Mouse (Mus musculus): ENCODE data around the gene Smap2. TPM values are rescaled to one million over a fixed set of nuclear protein-coding genes. Genes with fewer than 3 reads are reported as not detected.

The Smap2 gene
- polyA plus RNA-seq, 1 experiment: 35.0 TPM

DNA sequence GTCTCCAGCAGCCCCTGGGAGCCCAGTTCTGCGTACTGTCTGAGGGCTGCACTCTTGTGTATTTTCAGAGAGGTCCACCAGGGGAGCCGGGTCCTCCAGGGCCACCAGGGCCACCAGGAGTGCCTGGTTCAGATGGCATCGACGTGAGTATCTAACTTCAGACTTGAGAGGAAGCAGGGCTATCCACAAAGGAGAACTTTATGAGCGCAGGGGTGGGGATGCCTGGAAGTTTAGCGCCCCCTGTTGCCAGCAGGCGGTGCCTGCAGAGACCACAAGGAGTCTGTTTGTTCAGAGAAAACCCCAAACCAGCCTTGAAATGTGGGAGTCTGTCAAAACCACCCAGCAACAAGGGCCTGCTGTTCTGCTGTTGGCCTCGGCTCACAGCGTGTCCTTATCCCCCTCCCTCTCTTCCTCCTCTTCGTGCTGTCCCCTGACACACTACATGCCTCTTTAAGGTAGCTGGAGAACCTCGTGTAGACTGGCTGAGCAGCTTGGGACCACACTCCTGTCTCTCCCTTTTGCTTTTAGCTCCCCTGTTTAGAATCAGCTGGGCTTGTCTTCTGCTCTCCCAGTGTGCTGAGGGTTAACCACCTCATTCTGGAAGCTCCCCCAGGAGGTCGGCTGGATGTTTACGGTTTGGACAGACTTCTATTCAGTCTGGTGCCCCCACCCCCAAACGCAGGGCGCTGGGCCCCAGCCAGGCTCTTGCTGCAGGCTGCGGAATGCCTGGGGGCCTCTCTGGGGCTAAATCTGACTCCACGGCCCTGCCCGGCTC is 24.0 kb upstream of the Smap2 start:
- H3K9me3 ChIP-seq: no peaks in the 10 kb centered on the region
- TF ChIP-seq FLI1 (IDR thresholded peaks at IDR 0.05; ENCODE audit: low read length) (no peak), GATA1 (IDR thresholded peaks at IDR 0.05; ENCODE audit: borderline replicate concordance, low read length) (no peak)
- H3K4me3 ChIP-seq (replicated peaks): peak overlapping the region; percentile 84
- H3K27me3 ChIP-seq (replicated peaks): peaks cover 74% of the 10 kb centered on the region
- H3K36me3 ChIP-seq (replicated peaks; ENCODE audit: low read length): no peaks in the 10 kb centered on the region
- peaks cover 48% of the 10 kb centered on the region for H3K4me1 ChIP-seq

DNA sequence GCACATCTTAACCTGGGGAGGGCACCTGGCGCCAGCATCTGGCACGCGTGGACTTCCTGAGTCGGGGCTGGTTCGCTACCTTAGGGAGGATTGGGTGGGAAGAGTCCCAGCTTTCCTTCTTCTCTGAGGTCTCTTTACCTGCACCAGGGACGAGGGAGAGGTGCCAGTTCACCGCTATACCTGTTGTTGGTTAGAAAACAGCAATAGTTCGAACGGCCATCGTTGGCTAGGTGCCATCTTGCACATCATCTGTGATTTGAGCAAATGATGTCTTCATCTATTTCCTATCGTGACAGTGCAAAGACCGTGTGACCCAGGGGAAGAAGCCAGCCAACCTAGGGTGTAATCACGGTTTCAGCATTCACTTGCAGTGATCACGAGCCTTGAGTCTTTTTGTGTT is 23.3 kb upstream of the Smap2 start:
- peaks cover 48% of the 10 kb centered on the region for H3K4me1 ChIP-seq
- H3K36me3 ChIP-seq (replicated peaks; ENCODE audit: low read length): no peaks in the 10 kb centered on the region

DNA sequence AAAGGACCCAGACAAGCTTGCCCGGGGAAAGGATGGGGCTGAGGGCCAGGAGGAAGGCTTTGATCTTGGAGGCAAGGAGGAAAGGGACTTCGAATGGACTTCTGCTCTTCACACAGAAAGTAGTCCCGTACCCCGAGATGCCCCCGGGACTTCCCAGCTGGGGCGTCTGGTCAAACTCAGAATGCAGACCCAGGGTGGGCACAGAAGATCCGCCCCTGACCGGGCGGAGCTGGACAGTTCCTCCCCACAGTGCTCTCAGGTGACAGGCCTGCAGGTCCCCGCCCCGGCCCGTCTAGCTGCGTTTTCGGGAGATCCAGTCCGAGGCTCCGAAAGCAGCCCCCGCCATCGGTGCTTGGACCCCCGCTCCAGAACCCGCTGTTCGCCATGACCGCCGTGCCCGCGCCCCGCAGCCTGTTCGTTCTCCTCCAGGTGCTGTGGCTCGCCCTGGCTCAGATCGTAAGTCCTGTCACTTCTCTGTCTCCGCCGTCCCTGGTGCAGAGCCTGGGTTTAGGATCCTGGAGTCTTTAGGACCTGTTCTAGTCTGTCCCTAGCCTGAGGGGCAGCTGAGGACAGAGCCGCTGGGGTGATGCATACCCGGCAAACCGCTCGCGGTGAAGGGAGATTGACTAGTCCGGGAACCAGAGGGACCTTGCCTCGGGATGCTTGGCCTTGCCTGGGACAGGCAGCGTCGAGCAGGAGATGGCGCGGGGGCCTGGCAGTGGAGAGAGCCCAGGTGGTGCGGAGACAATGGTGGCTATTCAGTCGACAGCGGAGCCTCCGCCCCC is 22.5 kb upstream of the Smap2 start, which contains the start of gene Col9a2:
Gene Col9a2 (plus strand): TSS at position 55 of the 785 bp plus-strand sequence.
- H3K4me3 ChIP-seq (replicated peaks): peak within 1 kb of the TSS; percentile 85
- no peak for TF ChIP-seq GATA1 (IDR thresholded peaks at IDR 0.05; ENCODE audit: borderline replicate concordance, low read length)
- no peak for TF ChIP-seq FLI1 (IDR thresholded peaks at IDR 0.05; ENCODE audit: low read length)

More for the DNA sequence above, 23.3 kb upstream of the Smap2 start:
- peaks cover 5% of the 10 kb centered on the region for H3K9me3 ChIP-seq
- no peak for TF ChIP-seq FLI1 (IDR thresholded peaks at IDR 0.05; ENCODE audit: low read length)
- no peak for TF ChIP-seq GATA1 (IDR thresholded peaks at IDR 0.05; ENCODE audit: borderline replicate concordance, low read length)
- peak overlapping the region; percentile 85 for H3K4me3 ChIP-seq (replicated peaks)
- peaks cover 69% of the 10 kb centered on the region for H3K27me3 ChIP-seq (replicated peaks)

DNA sequence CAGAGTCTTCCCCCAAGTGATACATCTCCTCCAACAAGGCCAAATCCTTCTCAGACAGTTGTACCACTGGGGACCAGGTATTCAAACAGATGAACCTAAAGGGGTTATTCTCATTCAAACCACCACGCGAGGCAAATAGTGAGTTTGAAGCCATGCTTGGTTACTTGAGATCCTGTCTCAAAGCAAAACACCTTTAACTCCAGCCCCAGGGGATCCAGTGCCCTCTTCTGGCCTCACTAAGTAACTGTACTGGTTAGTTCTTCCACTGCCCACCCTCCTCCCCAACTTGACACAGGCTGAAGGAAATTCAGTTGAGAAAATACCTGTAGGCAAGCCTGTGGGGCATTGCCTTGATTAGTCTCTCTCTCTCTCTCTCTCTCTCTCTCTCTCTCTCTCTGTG is 16.0 kb upstream of the Smap2 start:
- H3K36me3 ChIP-seq (replicated peaks; ENCODE audit: low read length): no peaks in the 10 kb centered on the region
- H3K27me3 ChIP-seq (replicated peaks): peaks cover 14% of the 10 kb centered on the region
- H3K9me3 ChIP-seq: peaks cover 5% of the 10 kb centered on the region
- H3K4me3 ChIP-seq (replicated peaks): no peak overlapping the region
- no peak for TF ChIP-seq FLI1 (IDR thresholded peaks at IDR 0.05; ENCODE audit: low read length)
- TF ChIP-seq GATA1 (IDR thresholded peaks at IDR 0.05; ENCODE audit: borderline replicate concordance, low read length): no peak
- peaks cover 25% of the 10 kb centered on the region for H3K4me1 ChIP-seq

More for the DNA sequence above, 22.5 kb upstream of the Smap2 start, which contains the start of gene Col9a2:
- Histone ChIP-seq H3K27me3 (replicated peaks) (peaks cover 62% of the 10 kb centered on the region), H3K4me1 (peaks cover 41% of the 10 kb centered on the region), H3K9me3 (peaks cover 5% of the 10 kb centered on the region), H3K36me3 (replicated peaks; ENCODE audit: low read length) (no peaks in the 10 kb centered on the region)

DNA sequence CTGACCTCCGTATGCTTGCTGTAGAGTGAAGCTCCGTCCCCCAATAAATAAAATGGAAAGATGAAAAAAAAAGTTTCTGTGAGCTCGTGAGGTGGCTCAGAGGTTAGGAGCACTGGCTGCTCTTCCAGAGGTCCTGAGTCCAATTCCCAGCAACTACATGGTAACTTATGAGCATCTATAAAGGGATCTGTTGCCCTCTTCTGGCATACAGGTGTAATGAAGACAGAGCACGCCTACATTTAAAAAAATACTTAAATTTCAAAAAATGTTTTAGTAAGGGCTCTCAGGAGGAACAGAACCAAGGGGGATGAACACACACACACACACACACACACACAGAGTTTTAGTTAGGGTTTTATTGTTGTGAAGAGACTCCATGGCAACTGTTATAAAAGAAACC is 14.4 kb upstream of the Smap2 start:
- Histone ChIP-seq H3K4me1 (peaks cover 33% of the 10 kb centered on the region), H3K9me3 (peaks cover 5% of the 10 kb centered on the region), H3K4me3 (replicated peaks) (no peak overlapping the region), H3K36me3 (replicated peaks; ENCODE audit: low read length) (no peaks in the 10 kb centered on the region), H3K27me3 (replicated peaks) (peaks cover 10% of the 10 kb centered on the region)
- TF ChIP-seq FLI1 (IDR thresholded peaks at IDR 0.05; ENCODE audit: low read length): no peak
- TF ChIP-seq GATA1 (IDR thresholded peaks at IDR 0.05; ENCODE audit: borderline replicate concordance, low read length): no peak

DNA sequence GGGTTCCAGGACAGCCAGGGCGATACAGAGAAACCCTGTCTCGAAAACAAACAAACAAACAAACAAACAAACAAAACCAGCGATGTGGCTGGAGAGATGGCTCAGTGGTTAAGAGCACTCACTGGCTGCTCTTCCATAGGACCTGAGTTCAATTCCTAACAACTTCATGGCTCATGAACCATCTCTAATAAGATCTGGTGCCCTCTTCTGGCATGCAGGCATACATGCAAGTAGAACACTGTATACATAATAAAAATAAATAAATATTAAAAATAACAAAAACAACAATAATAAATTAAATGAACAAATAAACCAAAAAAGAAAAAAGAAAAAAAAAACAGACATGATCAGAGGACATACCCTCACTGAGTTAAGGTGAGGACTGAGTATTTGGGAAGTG is 12.6 kb upstream of the Smap2 start:
- no peaks in the 10 kb centered on the region for H3K9me3 ChIP-seq
- no peaks in the 10 kb centered on the region for H3K36me3 ChIP-seq (replicated peaks; ENCODE audit: low read length)
- TF ChIP-seq GATA1 (IDR thresholded peaks at IDR 0.05; ENCODE audit: borderline replicate concordance, low read length) (no peak), FLI1 (IDR thresholded peaks at IDR 0.05; ENCODE audit: low read length) (no peak)
- no peak overlapping the region for H3K4me3 ChIP-seq (replicated peaks)
- H3K27me3 ChIP-seq (replicated peaks): peaks cover 6% of the 10 kb centered on the region
- H3K4me1 ChIP-seq: peaks cover 51% of the 10 kb centered on the region

DNA sequence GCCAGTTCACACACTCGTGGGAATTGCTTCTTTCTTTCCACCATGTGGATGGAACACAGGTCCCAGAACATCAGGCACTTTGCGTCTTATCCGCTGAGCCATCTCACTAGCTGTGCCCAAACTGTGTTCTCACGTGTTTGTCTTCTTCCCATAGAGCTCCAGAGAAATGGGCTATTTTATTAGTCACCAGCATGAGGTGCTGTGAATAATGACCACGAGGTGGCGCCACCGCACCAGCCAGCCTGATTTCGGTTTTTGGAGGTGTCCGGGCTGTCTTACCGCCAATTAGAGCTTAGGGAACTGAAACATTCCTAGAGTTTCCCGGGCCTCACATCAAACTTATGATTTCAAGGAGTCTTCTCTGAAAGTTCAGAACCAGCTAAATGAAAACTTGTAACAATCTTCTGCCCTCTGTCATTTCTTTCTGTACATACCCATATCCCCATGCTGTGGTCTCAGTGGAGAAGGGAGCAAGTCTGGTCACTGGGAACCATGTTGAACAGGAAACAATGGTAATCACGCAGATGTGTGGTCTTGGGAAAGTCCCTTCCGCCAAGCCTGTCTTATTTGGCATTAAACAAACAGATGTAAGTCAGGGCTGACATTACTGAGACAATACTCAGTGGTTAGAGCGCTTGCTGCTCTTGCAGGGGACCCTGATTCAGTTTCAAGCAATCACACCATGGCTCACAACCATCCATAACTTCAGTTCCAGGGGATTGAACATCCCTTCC is 11.8 kb upstream of the Smap2 start:
- H3K4me1 ChIP-seq: peaks cover 57% of the 10 kb centered on the region
- peak overlapping the region; percentile 54 for H3K4me3 ChIP-seq (replicated peaks)
- H3K27me3 ChIP-seq (replicated peaks): no peaks in the 10 kb centered on the region
- TF ChIP-seq FLI1 (IDR thresholded peaks at IDR 0.05; ENCODE audit: low read length) (no peak), GATA1 (IDR thresholded peaks at IDR 0.05; ENCODE audit: borderline replicate concordance, low read length) (no peak)
- no peaks in the 10 kb centered on the region for H3K9me3 ChIP-seq
- no peaks in the 10 kb centered on the region for H3K36me3 ChIP-seq (replicated peaks; ENCODE audit: low read length)

DNA sequence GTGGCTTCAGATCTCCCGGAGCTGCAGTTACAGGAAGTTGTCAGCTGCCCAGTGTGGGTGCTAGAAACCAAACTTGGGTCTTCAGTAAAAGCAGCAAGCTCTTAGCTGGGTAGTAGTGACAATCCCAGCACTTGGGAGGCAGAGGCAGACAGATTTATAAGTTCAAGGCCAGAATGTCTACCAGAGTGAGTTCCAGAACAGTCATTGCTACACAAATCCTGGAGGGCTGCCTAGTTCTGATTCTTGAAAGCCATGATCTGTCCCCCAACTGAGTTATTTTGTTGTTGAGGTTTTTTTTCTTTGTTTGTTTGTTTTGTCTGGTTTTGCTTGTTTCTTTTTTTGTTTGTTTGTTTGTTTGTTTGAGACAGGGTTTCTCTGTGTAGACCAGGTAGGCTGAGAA is 11.1 kb upstream of the Smap2 start:
- peaks cover 64% of the 10 kb centered on the region for H3K4me1 ChIP-seq
- no peak for TF ChIP-seq GATA1 (IDR thresholded peaks at IDR 0.05; ENCODE audit: borderline replicate concordance, low read length)
- no peak for TF ChIP-seq FLI1 (IDR thresholded peaks at IDR 0.05; ENCODE audit: low read length)
- no peaks in the 10 kb centered on the region for H3K27me3 ChIP-seq (replicated peaks)
- H3K36me3 ChIP-seq (replicated peaks; ENCODE audit: low read length): no peaks in the 10 kb centered on the region
- H3K4me3 ChIP-seq (replicated peaks): no peak overlapping the region
- H3K9me3 ChIP-seq: no peaks in the 10 kb centered on the region

DNA sequence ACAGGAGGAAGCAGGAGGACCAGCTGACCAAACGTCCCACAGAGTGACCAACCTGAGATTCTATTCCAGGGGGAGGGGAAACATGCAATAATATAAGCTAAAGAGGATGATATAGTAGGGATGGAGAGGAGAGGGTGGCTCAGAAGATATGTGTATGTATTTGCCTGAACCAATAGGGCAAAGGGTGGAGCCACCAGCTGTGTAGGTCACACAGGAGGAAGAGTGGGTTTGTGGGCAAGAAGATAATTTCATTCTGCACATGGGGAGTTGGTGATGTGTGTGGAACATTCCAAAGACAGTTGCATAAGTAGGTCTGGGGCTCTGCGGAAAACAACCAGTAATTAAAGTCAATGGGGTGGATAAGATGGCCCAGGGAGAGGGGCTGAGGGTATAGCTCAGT is 8.6 kb upstream of the Smap2 start:
- Histone ChIP-seq H3K36me3 (replicated peaks; ENCODE audit: low read length) (no peaks in the 10 kb centered on the region), H3K4me3 (replicated peaks) (no peak overlapping the region), H3K4me1 (peaks cover 85% of the 10 kb centered on the region), H3K27me3 (replicated peaks) (no peaks in the 10 kb centered on the region), H3K9me3 (no peaks in the 10 kb centered on the region)
- TF ChIP-seq FLI1 (IDR thresholded peaks at IDR 0.05; ENCODE audit: low read length) (no peak), GATA1 (IDR thresholded peaks at IDR 0.05; ENCODE audit: borderline replicate concordance, low read length) (no peak)
